Mouse (Mus musculus): ENCODE results near the gene Slc27a4. TPM values are rescaled to one million over a fixed set of nuclear protein-coding genes. Genes with fewer than 3 reads are reported as not detected.

The Slc27a4 gene
- polyA plus RNA-seq (2014; fragmentation: Nextera tagmentation; extraction: Ambion mirVana), result 11.7 and 12.0 TPM in 2 replicates

GRCm38 (mm10) chr2:29802075-29802826, at the start of gene Slc27a4:
Gene Slc27a4 (plus strand): TSS chr2:29802634.
- DNase-seq, result peak; percentile 96
- H3K4me2 ChIP-seq, result peak within 1 kb of the TSS; percentile 76
- no peaks in the 10 kb centered on the region for H3K4me1 ChIP-seq (ENCODE audit: insufficient read depth)
- TF ChIP-seq CTCF (IDR thresholded peaks at IDR 0.05; ENCODE audit: low read depth), result no peak
- ATAC-seq (ENCODE audit: insufficient read depth), result peak; percentile 99
- H3K9me3 ChIP-seq (ENCODE audit: low read depth, low read length), result no peaks in the 10 kb centered on the region
- peak within 1 kb of the TSS; percentile 82 for H3K4me3 ChIP-seq (ENCODE audit: low read depth, low read length)
- peak within 1 kb of the TSS; percentile 50; the same call in 1 of the 2 replicates for H3K27ac ChIP-seq (ENCODE audit: low read depth)
- WGBS, result 4% methylated on average over 28 of the region's 28 CpGs
- no peaks in the 10 kb centered on the region for H3K27me3 ChIP-seq (ENCODE audit: insufficient read depth, low read length)
- peak within 1 kb of the TSS; percentile 73 for H3K9ac ChIP-seq
- H3K36me3 ChIP-seq (ENCODE audit: insufficient read depth), result peaks cover 29% of the 10 kb centered on the region

- TF ChIP-seq CTCF (IDR thresholded peaks at IDR 0.05; ENCODE audit: low read depth), result no peak
- H3K36me3 ChIP-seq (ENCODE audit: insufficient read depth), result no peaks in the 10 kb centered on the region
- DNase-seq, result no peak
These were observed 46.7 kb upstream of the Slc27a4 start for GRCm38 (mm10) chr2:29755693-29756092.

GRCm38 (mm10) chr2:29764831-29765230, 37.6 kb upstream of the Slc27a4 start:
- Histone ChIP-seq H3K4me1 (ENCODE audit: insufficient read depth) (no peaks in the 10 kb centered on the region), H3K4me3 (ENCODE audit: low read depth, low read length) (no peak overlapping the region), H3K4me2 (no peak overlapping the region), H3K27ac (ENCODE audit: low read depth) (no peak overlapping the region), H3K9ac (no peak overlapping the region), H3K36me3 (ENCODE audit: insufficient read depth) (no peaks in the 10 kb centered on the region), H3K27me3 (ENCODE audit: insufficient read depth, low read length) (no peaks in the 10 kb centered on the region), H3K9me3 (ENCODE audit: low read depth, low read length) (no peaks in the 10 kb centered on the region)
- peak; percentile 97 for TF ChIP-seq CTCF (IDR thresholded peaks at IDR 0.05; ENCODE audit: low read depth)
- 0% methylated on average over 1 of the region's 1 CpGs for WGBS
- ATAC-seq (ENCODE audit: insufficient read depth) (no peak), DNase-seq (peak; percentile 87)

More at GRCm38 (mm10) chr2:29755693-29756092, 46.7 kb upstream of the Slc27a4 start:
- Histone ChIP-seq H3K27ac (ENCODE audit: low read depth) (no peak overlapping the region), H3K4me3 (ENCODE audit: low read depth, low read length) (no peak overlapping the region), H3K27me3 (ENCODE audit: insufficient read depth, low read length) (peaks cover 23% of the 10 kb centered on the region), H3K4me1 (ENCODE audit: insufficient read depth) (no peaks in the 10 kb centered on the region), H3K9ac (no peak overlapping the region), H3K9me3 (ENCODE audit: low read depth, low read length) (no peaks in the 10 kb centered on the region), H3K4me2 (no peak overlapping the region)
- no peak for ATAC-seq (ENCODE audit: insufficient read depth)

GRCm38 (mm10) chr2:29767976-29768709, 34.3 kb upstream of the Slc27a4 start:
- ATAC-seq (ENCODE audit: insufficient read depth) (no peak), DNase-seq (no peak)
- WGBS, result 48% methylated on average over 11 of the region's 11 CpGs

GRCm38 (mm10) chr2:29768901-29769300, 33.5 kb upstream of the Slc27a4 start:
- no peak for TF ChIP-seq CTCF (IDR thresholded peaks at IDR 0.05; ENCODE audit: low read depth)
- DNase-seq (no peak), ATAC-seq (ENCODE audit: insufficient read depth) (no peak)
- no peaks in the 10 kb centered on the region for H3K4me1 ChIP-seq (ENCODE audit: insufficient read depth)
- no peak overlapping the region for H3K4me2 ChIP-seq
- no peak overlapping the region for H3K27ac ChIP-seq (ENCODE audit: low read depth)
- H3K27me3 ChIP-seq (ENCODE audit: insufficient read depth, low read length), result no peaks in the 10 kb centered on the region
- H3K36me3 ChIP-seq (ENCODE audit: insufficient read depth), result 0 out of 2 replicates have a peak, but pooled peaks cover 4% of the 10 kb centered on the region
- no peak overlapping the region for H3K4me3 ChIP-seq (ENCODE audit: low read depth, low read length)
- WGBS, result 54% methylated on average over 9 of the region's 9 CpGs
- H3K9me3 ChIP-seq (ENCODE audit: low read depth, low read length), result no peaks in the 10 kb centered on the region
- no peak overlapping the region for H3K9ac ChIP-seq

More at GRCm38 (mm10) chr2:29767976-29768709, 34.3 kb upstream of the Slc27a4 start:
- H3K9ac ChIP-seq, result no peak overlapping the region
- no peaks in the 10 kb centered on the region for H3K9me3 ChIP-seq (ENCODE audit: low read depth, low read length)
- H3K27me3 ChIP-seq (ENCODE audit: insufficient read depth, low read length), result no peaks in the 10 kb centered on the region
- no peak overlapping the region for H3K4me3 ChIP-seq (ENCODE audit: low read depth, low read length)
- no peaks in the 10 kb centered on the region for H3K4me1 ChIP-seq (ENCODE audit: insufficient read depth)
- H3K27ac ChIP-seq (ENCODE audit: low read depth), result no peak overlapping the region
- no peaks in the 10 kb centered on the region for H3K36me3 ChIP-seq (ENCODE audit: insufficient read depth)
- H3K4me2 ChIP-seq, result no peak overlapping the region
- no peak for TF ChIP-seq CTCF (IDR thresholded peaks at IDR 0.05; ENCODE audit: low read depth)

- Histone ChIP-seq H3K4me1 (ENCODE audit: insufficient read depth) (no peaks in the 10 kb centered on the region), H3K4me2 (no peak overlapping the region), H3K9me3 (ENCODE audit: low read depth, low read length) (no peaks in the 10 kb centered on the region), H3K4me3 (ENCODE audit: low read depth, low read length) (no peak overlapping the region), H3K27me3 (ENCODE audit: insufficient read depth, low read length) (no peaks in the 10 kb centered on the region), H3K36me3 (ENCODE audit: insufficient read depth) (peaks cover 5% of the 10 kb centered on the region; the same call in 1 of the 2 replicates), H3K9ac (no peak overlapping the region), H3K27ac (ENCODE audit: low read depth) (no peak overlapping the region)
- TF ChIP-seq CTCF (IDR thresholded peaks at IDR 0.05; ENCODE audit: low read depth), result peak; percentile 41
- DNase-seq, result no peak
- ATAC-seq (ENCODE audit: insufficient read depth), result no peak
These were observed 32.3 kb upstream of the Slc27a4 start for GRCm38 (mm10) chr2:29770162-29770561.
